Mouse (Mus musculus): ENCODE results near the gene Nfkbia. TPM values are rescaled to one million over a fixed set of nuclear protein-coding genes. Genes with fewer than 3 reads are reported as not detected.

Nfkbia gene
- total and polyA plus RNA-seq, 2 experiments from 2014 or later, result 65.1 to 67.1 TPM

GRCm38 (mm10) chr12:55447396-55447760 is 45.1 kb downstream of the Nfkbia start:
- H3K9ac ChIP-seq (replicated peaks; ENCODE audit: low read depth, low read length), result peak overlapping the region; percentile 67
- 53% methylated on average over 11 of the region's 11 CpGs for WGBS
- no peaks in the 10 kb centered on the region for H3K27me3 ChIP-seq (ENCODE audit: control insufficient read depth, insufficient read depth, low read length)
- peak overlapping the region; percentile 30; the same call in 1 of the 2 replicates for H3K4me2 ChIP-seq (ENCODE audit: low read depth, low read length)
- 0 out of 2 replicates have a peak, but pooled peaks have one; percentile 46 for TF ChIP-seq EP300 (IDR thresholded peaks at IDR 0.05; ENCODE audit: low read depth)
- TF ChIP-seq CTCF (IDR thresholded peaks at IDR 0.05; ENCODE audit: low read depth), result no peak
- H3K36me3 ChIP-seq (replicated peaks; ENCODE audit: control insufficient read depth, insufficient read depth, low read length), result no peaks in the 10 kb centered on the region
- H3K4me1 ChIP-seq (ENCODE audit: control insufficient read depth, insufficient read depth), result peaks cover 54% of the 10 kb centered on the region
- H3K9me3 ChIP-seq (replicated peaks; ENCODE audit: control insufficient read depth, low read length), result no peaks in the 10 kb centered on the region
- ATAC-seq (ENCODE audit: insufficient read depth, low read depth) (no peak), DNase-seq (ENCODE audit: low spot score) (no peak)
- no peak overlapping the region for H3K4me3 ChIP-seq (ENCODE audit: low read depth, low read length)
- peak overlapping the region; percentile 98 for H3K27ac ChIP-seq (ENCODE audit: low read depth)

GRCm38 (mm10) chr12:55446746-55447395 is 45.6 kb downstream of the Nfkbia start:
- Histone ChIP-seq H3K27ac (ENCODE audit: low read depth) (peak overlapping the region; percentile 98), H3K4me3 (ENCODE audit: low read depth, low read length) (no peak overlapping the region), H3K9me3 (replicated peaks; ENCODE audit: control insufficient read depth, low read length) (no peaks in the 10 kb centered on the region), H3K4me1 (ENCODE audit: control insufficient read depth, insufficient read depth) (peaks cover 58% of the 10 kb centered on the region), H3K36me3 (replicated peaks; ENCODE audit: control insufficient read depth, insufficient read depth, low read length) (no peaks in the 10 kb centered on the region), H3K9ac (replicated peaks; ENCODE audit: low read depth, low read length) (peak overlapping the region; percentile 67), H3K4me2 (ENCODE audit: low read depth, low read length) (peak overlapping the region; percentile 30; the same call in 1 of the 2 replicates), H3K27me3 (ENCODE audit: control insufficient read depth, insufficient read depth, low read length) (no peaks in the 10 kb centered on the region)
- WGBS, result 3% methylated on average over 13 of the region's 13 CpGs
- DNase-seq (ENCODE audit: low spot score), result peak; percentile 93
- peak; percentile 90 for ATAC-seq (ENCODE audit: insufficient read depth, low read depth)
- TF ChIP-seq CTCF (IDR thresholded peaks at IDR 0.05; ENCODE audit: low read depth) (no peak), EP300 (IDR thresholded peaks at IDR 0.05; ENCODE audit: low read depth) (no peak)

- 69% methylated on average over 4 of the region's 4 CpGs for WGBS
- ATAC-seq (ENCODE audit: insufficient read depth, low read depth), result peak; percentile 0; the same call in 1 of the 2 replicates
- Histone ChIP-seq H3K27ac (ENCODE audit: low read depth) (peak overlapping the region; percentile 98), H3K4me3 (ENCODE audit: low read depth, low read length) (no peak overlapping the region), H3K9me3 (replicated peaks; ENCODE audit: control insufficient read depth, low read length) (no peaks in the 10 kb centered on the region), H3K27me3 (ENCODE audit: control insufficient read depth, insufficient read depth, low read length) (no peaks in the 10 kb centered on the region), H3K4me1 (ENCODE audit: control insufficient read depth, insufficient read depth) (peaks cover 60% of the 10 kb centered on the region), H3K36me3 (replicated peaks; ENCODE audit: control insufficient read depth, insufficient read depth, low read length) (no peaks in the 10 kb centered on the region), H3K9ac (replicated peaks; ENCODE audit: low read depth, low read length) (peak overlapping the region; percentile 67; the same call in 1 of the 2 replicates), H3K4me2 (ENCODE audit: low read depth, low read length) (no peak overlapping the region; the same call in 1 of the 2 replicates)
- DNase-seq (ENCODE audit: low spot score), result no peak
- TF ChIP-seq EP300 (IDR thresholded peaks at IDR 0.05; ENCODE audit: low read depth) (no peak), CTCF (IDR thresholded peaks at IDR 0.05; ENCODE audit: low read depth) (no peak)
Observed at GRCm38 (mm10) chr12:55446366-55446745, 46.1 kb downstream of the Nfkbia start.

- TF ChIP-seq EP300 (IDR thresholded peaks at IDR 0.05; ENCODE audit: low read depth) (no peak), CTCF (IDR thresholded peaks at IDR 0.05; ENCODE audit: low read depth) (no peak)
- ATAC-seq (ENCODE audit: insufficient read depth, low read depth) (no peak), DNase-seq (ENCODE audit: low spot score) (no peak)
- no peaks in the 10 kb centered on the region for H3K9me3 ChIP-seq (replicated peaks; ENCODE audit: control insufficient read depth, low read length)
- H3K4me2 ChIP-seq (ENCODE audit: low read depth, low read length), result no peak overlapping the region
- H3K9ac ChIP-seq (replicated peaks; ENCODE audit: low read depth, low read length), result no peak overlapping the region
- H3K27me3 ChIP-seq (ENCODE audit: control insufficient read depth, insufficient read depth, low read length), result no peaks in the 10 kb centered on the region
- no peaks in the 10 kb centered on the region for H3K36me3 ChIP-seq (replicated peaks; ENCODE audit: control insufficient read depth, insufficient read depth, low read length)
- peaks cover 60% of the 10 kb centered on the region for H3K4me1 ChIP-seq (ENCODE audit: control insufficient read depth, insufficient read depth)
- WGBS, result 68% methylated on average over 4 of the region's 4 CpGs
- H3K27ac ChIP-seq (ENCODE audit: low read depth), result peak overlapping the region; percentile 98
- no peak overlapping the region for H3K4me3 ChIP-seq (ENCODE audit: low read depth, low read length)
Observed at GRCm38 (mm10) chr12:55445583-55445982, 46.9 kb downstream of the Nfkbia start.

GRCm38 (mm10) chr12:55444031-55444451 is 48.4 kb downstream of the Nfkbia start:
- DNase-seq (ENCODE audit: low spot score) (no peak), ATAC-seq (ENCODE audit: insufficient read depth, low read depth) (no peak)
- Histone ChIP-seq H3K4me2 (ENCODE audit: low read depth, low read length) (no peak overlapping the region), H3K4me1 (ENCODE audit: control insufficient read depth, insufficient read depth) (peaks cover 64% of the 10 kb centered on the region), H3K9ac (replicated peaks; ENCODE audit: low read depth, low read length) (no peak overlapping the region), H3K27me3 (ENCODE audit: control insufficient read depth, insufficient read depth, low read length) (no peaks in the 10 kb centered on the region), H3K9me3 (replicated peaks; ENCODE audit: control insufficient read depth, low read length) (no peaks in the 10 kb centered on the region), H3K27ac (ENCODE audit: low read depth) (peak overlapping the region; percentile 79), H3K36me3 (replicated peaks; ENCODE audit: control insufficient read depth, insufficient read depth, low read length) (no peaks in the 10 kb centered on the region), H3K4me3 (ENCODE audit: low read depth, low read length) (no peak overlapping the region)
- no peak for TF ChIP-seq EP300 (IDR thresholded peaks at IDR 0.05; ENCODE audit: low read depth)
- no peak for TF ChIP-seq CTCF (IDR thresholded peaks at IDR 0.05; ENCODE audit: low read depth)
- WGBS, result 85% methylated on average over 4 of the region's 4 CpGs
